ENCODE assay signal across 19 mouse cellular contexts in genomic region chr12:53331800-53332199, GRCm38 (mm10).
A peak's percentile ranks its signal among the peaks of the same experiment; 100 is the strongest.
DNase-seq lines count a peak whose midpoint lies in the region; ATAC-seq lines count a peak whose summit lies in the region.
"Had no signal": no experiment of that assay in that cellular context is flagged by ENCODE, and none has a peak within 500 bp of the region (broad histone marks: within the 10 kb centered on the region; RNA-seq: fewer than 3 reads in every experiment).

No protein-coding gene starts in this region.

- no peaks in the 10 kb centered on the region for H3K27me3 ChIP-seq in forebrain, embryonic 15.5 days
- H3K27me3 ChIP-seq in forebrain, embryonic 12.5 days = no peaks in the 10 kb centered on the region
- no peaks in the 10 kb centered on the region for H3K27me3 ChIP-seq in midbrain, embryonic 14.5 days (ENCODE audit: control insufficient read depth, insufficient read depth, low read length)
- H3K27me3 ChIP-seq in midbrain, embryonic 13.5 days = no peaks in the 10 kb centered on the region
- H3K27me3 ChIP-seq in forebrain, embryonic 16.5 days (replicated peaks; ENCODE audit: control insufficient read depth, insufficient read depth, low read length) = no peaks in the 10 kb centered on the region
- H3K27me3 ChIP-seq: intestine, embryonic 15.5 days had no signal

- H3K9me3 ChIP-seq in forebrain, embryonic 15.5 days = no peaks in the 10 kb centered on the region
- no peaks in the 10 kb centered on the region for H3K9me3 ChIP-seq in forebrain, embryonic 12.5 days
- H3K9me3 ChIP-seq in midbrain, embryonic 14.5 days (ENCODE audit: control insufficient read depth, low read length) = no peaks in the 10 kb centered on the region
- H3K9me3 ChIP-seq in midbrain, embryonic 13.5 days = no peaks in the 10 kb centered on the region
- H3K9me3 ChIP-seq in forebrain, embryonic 16.5 days (ENCODE audit: control insufficient read depth, low read length) = no peaks in the 10 kb centered on the region
- H3K9me3 ChIP-seq: embryonic facial prominence, embryonic 15.5 days; heart, embryonic 12.5 days; hindbrain, embryonic 10.5 days; intestine, embryonic 15.5 days had no signal

- no peaks in the 10 kb centered on the region for H3K36me3 ChIP-seq in forebrain, embryonic 15.5 days
- no peaks in the 10 kb centered on the region for H3K36me3 ChIP-seq in forebrain, embryonic 12.5 days (replicated peaks)
- H3K36me3 ChIP-seq in midbrain, embryonic 14.5 days (ENCODE audit: control insufficient read depth, insufficient read depth, low read length) = no peaks in the 10 kb centered on the region
- no peaks in the 10 kb centered on the region for H3K36me3 ChIP-seq in midbrain, embryonic 13.5 days
- no peaks in the 10 kb centered on the region for H3K36me3 ChIP-seq in forebrain, embryonic 16.5 days (ENCODE audit: control insufficient read depth, insufficient read depth)
- H3K36me3 ChIP-seq: embryonic facial prominence, embryonic 15.5 days; heart, embryonic 12.5 days; intestine, embryonic 15.5 days had no signal

- peak; percentile 34 for DNase-seq in midbrain, embryonic 14.5 days
- DNase-seq in urinary bladder, adult 18-20 months (ENCODE audit: low spot score in 2 of 2) = no peak
- DNase-seq: adrenal gland, adult 8-10 months; adrenal gland, postnatal 36 days; cerebellum, adult 11-12 months; cerebellum, adult 9-10 months; cerebellum, postnatal 25 days; gastrocnemius, adult 2 months; gastrocnemius, postnatal 25 days; kidney, adult 18-20 months had no signal

- H3K4me2 ChIP-seq in forebrain, embryonic 15.5 days (replicated peaks) = no peak overlapping the region
- H3K4me2 ChIP-seq in forebrain, embryonic 12.5 days = no peak overlapping the region
- H3K4me2 ChIP-seq in midbrain, embryonic 14.5 days (ENCODE audit: low read length) = no peak overlapping the region
- no peak overlapping the region for H3K4me2 ChIP-seq in midbrain, embryonic 13.5 days (replicated peaks)
- H3K4me2 ChIP-seq in forebrain, embryonic 16.5 days (ENCODE audit: low read length) = no peak overlapping the region; the same call in 1 of the 2 replicates
- H3K4me2 ChIP-seq: embryonic facial prominence, embryonic 15.5 days; heart, embryonic 12.5 days; intestine, embryonic 15.5 days had no signal

- 26% methylated on average over 3 of the region's 3 CpGs for WGBS in forebrain, embryonic 15.5 days
- WGBS in forebrain, embryonic 12.5 days = 64% methylated on average over 3 of the region's 3 CpGs
- 45% methylated on average over 3 of the region's 3 CpGs for WGBS in midbrain, embryonic 14.5 days
- WGBS in midbrain, embryonic 13.5 days = 65% methylated on average over 3 of the region's 3 CpGs
- 25% methylated on average over 3 of the region's 3 CpGs for WGBS in forebrain, embryonic 16.5 days

- no peak overlapping the region for H3K4me3 ChIP-seq in forebrain, embryonic 15.5 days
- H3K4me3 ChIP-seq in forebrain, embryonic 12.5 days (replicated peaks) = no peak overlapping the region
- no peak overlapping the region for H3K4me3 ChIP-seq in midbrain, embryonic 14.5 days (replicated peaks; ENCODE audit: low read depth, low read length)
- no peak overlapping the region for H3K4me3 ChIP-seq in midbrain, embryonic 13.5 days (replicated peaks)
- no peak overlapping the region for H3K4me3 ChIP-seq in forebrain, embryonic 16.5 days (replicated peaks; ENCODE audit: low read length)
- H3K4me3 ChIP-seq: embryonic facial prominence, embryonic 15.5 days; erythroblast, embryonic 14.5 days; gastrocnemius, adult 2 months; heart, embryonic 12.5 days; hindbrain, embryonic 10.5 days; intestine, embryonic 15.5 days had no signal

- 0 out of 2 replicates have a peak, but pooled peaks have one; percentile 48 for ATAC-seq in forebrain, embryonic 15.5 days (replicated peaks)
- no peak for ATAC-seq in forebrain, embryonic 12.5 days (ENCODE audit: low FRiP score)
- ATAC-seq in midbrain, embryonic 14.5 days (ENCODE audit: low FRiP score, low TSS enrichment) = no peak
- no peak for ATAC-seq in midbrain, embryonic 13.5 days
- ATAC-seq in forebrain, embryonic 16.5 days = peak; percentile 67
- ATAC-seq: intestine, embryonic 15.5 days had no signal

- no peak overlapping the region for H3K9ac ChIP-seq in forebrain, embryonic 15.5 days (replicated peaks)
- no peak overlapping the region for H3K9ac ChIP-seq in forebrain, embryonic 12.5 days
- H3K9ac ChIP-seq in midbrain, embryonic 14.5 days (replicated peaks; ENCODE audit: low read length) = no peak overlapping the region
- H3K9ac ChIP-seq in midbrain, embryonic 13.5 days (replicated peaks) = no peak overlapping the region
- no peak overlapping the region for H3K9ac ChIP-seq in forebrain, embryonic 16.5 days (replicated peaks; ENCODE audit: low read depth, low read length)
- H3K9ac ChIP-seq: embryonic facial prominence, embryonic 15.5 days; heart, embryonic 12.5 days; intestine, embryonic 15.5 days had no signal

- no peak overlapping the region for H3K27ac ChIP-seq in forebrain, embryonic 15.5 days (replicated peaks)
- no peak overlapping the region for H3K27ac ChIP-seq in forebrain, embryonic 12.5 days
- H3K27ac ChIP-seq in midbrain, embryonic 14.5 days (replicated peaks; ENCODE audit: low read depth, low read length) = no peak overlapping the region
- no peak overlapping the region for H3K27ac ChIP-seq in midbrain, embryonic 13.5 days
- no peak overlapping the region for H3K27ac ChIP-seq in forebrain, embryonic 16.5 days (ENCODE audit: low read length)
- H3K27ac ChIP-seq: embryonic facial prominence, embryonic 15.5 days; gastrocnemius, adult 2 months; hindbrain, embryonic 10.5 days; intestine, embryonic 15.5 days had no signal

- H3K4me1 ChIP-seq in forebrain, embryonic 15.5 days = peaks cover 36% of the 10 kb centered on the region
- peaks cover 32% of the 10 kb centered on the region for H3K4me1 ChIP-seq in forebrain, embryonic 12.5 days
- H3K4me1 ChIP-seq in midbrain, embryonic 14.5 days (ENCODE audit: control insufficient read depth, insufficient read depth, low read length) = peaks cover 5% of the 10 kb centered on the region; the same call in 1 of the 2 replicates
- H3K4me1 ChIP-seq in midbrain, embryonic 13.5 days (replicated peaks) = peaks cover 38% of the 10 kb centered on the region
- peaks cover 15% of the 10 kb centered on the region for H3K4me1 ChIP-seq in forebrain, embryonic 16.5 days (replicated peaks; ENCODE audit: control insufficient read depth, insufficient read depth, low read length)
- H3K4me1 ChIP-seq: intestine, embryonic 15.5 days had no signal

Comparison
In these comparisons a context has a peak if more than half of its experiments do, and no peak if none do; other contexts are left out.
1. ATAC-seq: peak in forebrain, embryonic 15.5 days (single experiment) and forebrain, embryonic 16.5 days (single experiment); none in forebrain, embryonic 12.5 days (single experiment), midbrain, embryonic 14.5 days (single experiment) and midbrain, embryonic 13.5 days (single experiment).